Mouse (Mus musculus): ENCODE results near the gene Klc2.

GRCm38 (mm10) chr19:5094243-5094632 is 24.1 kb downstream of the Klc2 start:
- TF ChIP-seq CTCF (IDR thresholded peaks at IDR 0.05 in 2 of 3, conservative IDR thresholded peaks at IDR 0.05 in 1 of 3; ENCODE audit: control insufficient read depth in 1 of 3, insufficient read depth in 1 of 3, low read depth in 2 of 3, low read length in 3 of 3, poor library complexity in 1 of 3, severe bottlenecking in 1 of 3): peak; percentile 83 to 95 (median 92)
- TF ChIP-seq POLR2A (IDR thresholded peaks at IDR 0.05; ENCODE audit: control insufficient read depth in 1 of 2, insufficient read depth in 1 of 2, low read depth in 1 of 2, low read length in 2 of 2, poor library complexity in 1 of 2): peak; percentile 25 to 42; a peak in 1 of 4 replicates
- TF ChIP-seq EP300 (IDR thresholded peaks at IDR 0.05; ENCODE audit: low read depth in 1 of 2, low read length in 2 of 2): no peak
- TF ChIP-seq TBP (IDR thresholded peaks at IDR 0.05; ENCODE audit: low read depth, low read length): no peak
- peak; percentile 67; the same call in 1 of the 2 replicates for TF ChIP-seq MAZ (IDR thresholded peaks at IDR 0.05; ENCODE audit: low read depth, low read length)
- no peak for TF ChIP-seq ZNF384 (IDR thresholded peaks at IDR 0.05; ENCODE audit: low read depth, low read length)
- no peak for TF ChIP-seq MYC (IDR thresholded peaks at IDR 0.05; ENCODE audit: low read depth, low read length)
- TF ChIP-seq POLR2AphosphoS2 (IDR thresholded peaks at IDR 0.05; ENCODE audit: low read length): peak; percentile 58; the same call in 1 of the 2 replicates
- peak; percentile 85 for TF ChIP-seq MXI1 (IDR thresholded peaks at IDR 0.05; ENCODE audit: low read depth, low read length)
- no peak for TF ChIP-seq MAX (IDR thresholded peaks at IDR 0.05; ENCODE audit: low read length)

Measured in MEL (cell line).